Mouse (Mus musculus): ENCODE data around the gene Stx3. TPM values are rescaled to one million over a fixed set of nuclear protein-coding genes. Genes with fewer than 3 reads are reported as not detected.

Gene Stx3
- polyA plus RNA-seq (2015; fragmentation: Nextera tagmentation; extraction: Ambion mirVana), result 11.3 and 12.8 TPM in 2 replicates

DNA sequence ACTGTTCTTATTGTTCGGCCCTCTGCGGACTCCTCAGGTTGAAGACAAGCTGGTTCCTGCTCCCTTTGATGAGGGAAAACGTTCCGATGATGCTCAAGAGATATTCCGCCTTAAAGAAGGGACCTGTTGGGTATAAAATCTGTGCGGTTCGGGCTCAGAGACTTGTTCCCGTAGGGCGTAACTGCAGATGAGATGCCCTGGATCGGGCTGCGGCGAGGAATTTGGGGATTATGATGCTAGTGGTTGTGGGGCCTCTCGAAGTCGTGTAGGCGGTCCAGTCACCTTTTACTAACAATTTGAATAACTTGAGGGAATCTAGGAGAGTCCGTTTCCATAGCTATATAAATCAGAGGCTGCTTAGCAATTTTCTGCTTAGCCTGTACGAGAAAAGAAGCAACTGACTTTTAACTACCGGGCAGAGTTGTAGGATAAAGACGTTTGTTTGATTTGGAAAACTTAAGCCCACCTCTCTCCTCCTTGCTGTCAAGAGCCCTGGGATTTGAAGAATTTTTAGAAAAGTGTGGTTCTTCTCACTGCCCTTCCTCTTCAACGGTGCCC is at the start of gene Stx3:
Stx3 (minus strand) TSS at position 261 of the 558 bp plus-strand sequence.
- H3K9ac ChIP-seq, result peak within 1 kb of the TSS; percentile 83
- peak; percentile 8; the same call in 1 of the 2 replicates for ATAC-seq (ENCODE audit: low FRiP score)
- H3K36me3 ChIP-seq, result no peaks in the 10 kb centered on the region
- peak within 1 kb of the TSS; percentile 95 for H3K4me2 ChIP-seq
- peaks cover 19% of the 10 kb centered on the region for H3K4me1 ChIP-seq (replicated peaks)
- H3K4me3 ChIP-seq, result peak within 1 kb of the TSS; percentile 74
- no peaks in the 10 kb centered on the region for H3K9me3 ChIP-seq
- peaks cover 53% of the 10 kb centered on the region for H3K27me3 ChIP-seq
- WGBS, result under 1% methylated on average over 20 of the region's 20 CpGs
- H3K27ac ChIP-seq, result no peak within 1 kb of the TSS

DNA sequence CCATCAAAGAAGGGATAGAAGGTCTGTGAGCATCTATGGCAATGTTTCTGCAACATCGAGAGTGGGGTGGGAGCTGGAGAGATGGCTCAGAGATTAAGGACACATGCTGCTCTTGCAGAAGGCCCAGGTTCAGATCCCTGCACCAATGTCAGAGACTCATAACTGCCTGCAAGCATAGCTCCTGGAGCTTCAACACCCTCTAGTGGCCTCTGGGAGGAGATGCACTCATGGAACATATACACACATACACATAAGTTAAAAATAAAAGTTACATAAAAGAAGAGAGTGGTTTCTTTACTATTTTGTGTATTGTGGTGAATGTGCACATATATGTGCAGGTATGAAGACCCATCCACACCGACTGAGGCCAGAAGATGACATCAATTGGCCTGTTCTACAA is 48.6 kb upstream of the Stx3 start:
- WGBS, result 88% methylated on average over 2 of the region's 2 CpGs
- no peaks in the 10 kb centered on the region for H3K9me3 ChIP-seq
- no peaks in the 10 kb centered on the region for H3K27me3 ChIP-seq
- no peak overlapping the region for H3K4me3 ChIP-seq
- H3K4me1 ChIP-seq (replicated peaks), result no peaks in the 10 kb centered on the region
- H3K36me3 ChIP-seq, result no peaks in the 10 kb centered on the region
- H3K4me2 ChIP-seq, result no peak overlapping the region
- no peak overlapping the region for H3K9ac ChIP-seq
- ATAC-seq (ENCODE audit: low FRiP score), result no peak
- H3K27ac ChIP-seq, result no peak overlapping the region

DNA sequence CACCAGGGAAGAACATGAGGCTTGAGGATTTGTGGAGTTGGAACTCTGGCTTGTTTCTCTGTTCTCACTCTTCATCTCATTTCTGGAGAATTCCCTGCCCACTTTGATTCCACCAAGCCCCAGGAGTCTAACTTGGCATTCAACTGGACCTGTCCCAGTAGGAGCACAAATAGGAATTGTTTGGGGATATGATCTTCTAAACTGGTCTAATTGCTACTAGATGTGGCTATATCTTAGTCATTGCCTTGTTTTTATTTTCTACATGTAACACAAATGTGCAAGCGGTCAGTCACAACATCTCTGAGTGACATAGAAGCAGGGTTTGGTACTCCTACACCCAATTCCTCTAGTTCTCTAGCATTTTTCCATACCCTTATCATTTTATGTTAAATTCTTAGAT is 41.8 kb upstream of the Stx3 start, which contains the start of gene Olfr1418:
Olfr1418 (minus strand) TSS at position 101 of the 400 bp plus-strand sequence.
- no peaks in the 10 kb centered on the region for H3K36me3 ChIP-seq
- WGBS, result 93% methylated on average over 1 of the region's 1 CpGs
- no peak for ATAC-seq (ENCODE audit: low FRiP score)
- no peaks in the 10 kb centered on the region for H3K9me3 ChIP-seq
- no peaks in the 10 kb centered on the region for H3K4me1 ChIP-seq (replicated peaks)
- no peak within 1 kb of the TSS for H3K27ac ChIP-seq
- H3K4me3 ChIP-seq, result no peak within 1 kb of the TSS
- no peaks in the 10 kb centered on the region for H3K27me3 ChIP-seq
- no peak within 1 kb of the TSS for H3K4me2 ChIP-seq
- H3K9ac ChIP-seq, result no peak within 1 kb of the TSS

DNA sequence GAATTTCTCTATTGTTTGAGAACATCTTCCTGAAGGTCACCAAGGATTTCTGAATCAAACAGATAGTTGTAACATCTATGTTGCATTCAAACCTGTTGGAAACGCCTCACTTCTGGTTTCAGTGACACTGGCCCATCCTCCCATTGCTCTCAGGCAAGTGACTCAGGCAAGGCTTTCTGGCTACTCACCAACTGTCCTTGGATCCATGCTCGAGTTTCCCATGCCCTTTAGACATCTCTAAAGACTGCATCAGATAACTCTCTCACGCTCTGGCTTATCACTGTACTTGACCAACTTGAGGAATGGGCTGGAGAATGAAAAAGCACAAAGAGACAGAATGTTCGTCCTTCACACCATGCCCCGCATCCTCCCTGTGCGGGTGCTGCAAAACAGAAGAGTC is 37.3 kb upstream of the Stx3 start:
- WGBS, result 82% methylated on average over 6 of the region's 6 CpGs
- H3K36me3 ChIP-seq, result no peaks in the 10 kb centered on the region
- no peak for ATAC-seq (ENCODE audit: low FRiP score)

DNA sequence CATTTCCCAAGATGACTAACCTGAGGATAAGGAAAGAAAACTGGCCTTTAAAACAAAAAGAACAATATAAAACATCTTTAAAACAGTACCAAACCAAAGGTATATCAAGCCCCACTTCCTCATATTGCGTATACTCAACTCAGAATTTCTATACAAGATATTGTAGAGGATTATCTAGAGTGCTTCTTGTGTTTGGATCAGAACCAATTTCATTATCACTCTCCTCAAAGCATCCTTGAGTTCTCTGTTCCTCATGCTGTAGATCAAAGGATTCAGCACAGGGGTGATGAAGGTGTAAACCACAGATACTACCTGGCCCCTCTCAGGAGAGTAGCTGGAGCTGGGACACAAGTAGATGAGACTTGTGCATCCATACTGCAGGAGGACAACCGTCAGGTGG is 35.6 kb upstream of the Stx3 start:
- H3K4me1 ChIP-seq (replicated peaks), result no peaks in the 10 kb centered on the region
- H3K4me2 ChIP-seq, result no peak overlapping the region
- H3K27ac ChIP-seq, result no peak overlapping the region
- WGBS, result 83% methylated on average over 2 of the region's 2 CpGs
- no peaks in the 10 kb centered on the region for H3K9me3 ChIP-seq
- no peak overlapping the region for H3K4me3 ChIP-seq
- no peak overlapping the region for H3K9ac ChIP-seq
- no peaks in the 10 kb centered on the region for H3K36me3 ChIP-seq
- ATAC-seq (ENCODE audit: low FRiP score), result no peak
- no peaks in the 10 kb centered on the region for H3K27me3 ChIP-seq

More for the DNA sequence above, 37.3 kb upstream of the Stx3 start:
- H3K4me1 ChIP-seq (replicated peaks), result no peaks in the 10 kb centered on the region
- H3K27ac ChIP-seq, result no peak overlapping the region
- no peak overlapping the region for H3K4me3 ChIP-seq
- no peaks in the 10 kb centered on the region for H3K27me3 ChIP-seq
- H3K9me3 ChIP-seq, result no peaks in the 10 kb centered on the region
- H3K9ac ChIP-seq, result no peak overlapping the region
- no peak overlapping the region for H3K4me2 ChIP-seq

DNA sequence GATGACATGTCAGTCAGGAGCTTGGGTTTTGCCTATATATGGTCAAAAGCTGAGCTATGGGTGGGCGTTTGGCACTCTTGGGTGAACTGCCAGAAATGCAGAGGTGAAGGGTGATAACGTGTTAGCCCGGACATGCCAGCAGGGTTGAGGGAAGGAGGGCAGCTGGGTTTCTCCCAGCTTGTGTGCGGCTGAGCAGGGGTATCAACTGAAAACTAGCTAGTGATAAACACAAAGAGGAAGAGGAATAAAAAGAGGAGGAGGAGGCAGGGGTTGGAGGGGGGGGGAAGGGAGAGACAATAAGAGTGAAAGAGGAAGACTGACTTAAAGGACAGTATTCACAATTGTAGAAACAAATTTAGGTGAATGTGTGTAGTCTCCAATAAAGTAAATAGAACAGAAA is 33.4 kb upstream of the Stx3 start:
- no peak for ATAC-seq (ENCODE audit: low FRiP score)
- Histone ChIP-seq H3K4me1 (replicated peaks) (no peaks in the 10 kb centered on the region), H3K4me3 (no peak overlapping the region), H3K27ac (no peak overlapping the region), H3K9me3 (no peaks in the 10 kb centered on the region), H3K9ac (no peak overlapping the region), H3K4me2 (no peak overlapping the region), H3K27me3 (no peaks in the 10 kb centered on the region), H3K36me3 (no peaks in the 10 kb centered on the region)
- 64% methylated on average over 4 of the region's 4 CpGs for WGBS

DNA sequence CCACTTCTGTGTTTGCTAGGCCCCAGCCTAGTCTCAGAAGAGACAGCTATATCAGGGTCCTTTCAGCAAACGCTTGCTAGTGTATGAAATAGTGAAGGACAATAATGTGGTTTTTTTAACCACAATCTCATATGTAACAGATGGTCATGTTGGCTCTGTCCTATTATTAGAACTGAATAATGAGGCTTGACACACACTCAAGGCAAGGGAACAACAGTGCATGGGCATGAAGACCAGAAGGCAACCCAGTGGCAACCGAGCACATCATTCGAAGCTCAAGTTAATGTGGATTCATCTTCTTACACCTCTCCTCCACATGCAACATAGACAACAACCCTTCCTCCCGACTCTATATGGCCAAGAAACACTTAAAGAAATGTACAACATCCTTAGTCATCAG is 27.1 kb upstream of the Stx3 start:
- no peak for ATAC-seq (ENCODE audit: low FRiP score)
- WGBS, result 87% methylated on average over 4 of the region's 4 CpGs

DNA sequence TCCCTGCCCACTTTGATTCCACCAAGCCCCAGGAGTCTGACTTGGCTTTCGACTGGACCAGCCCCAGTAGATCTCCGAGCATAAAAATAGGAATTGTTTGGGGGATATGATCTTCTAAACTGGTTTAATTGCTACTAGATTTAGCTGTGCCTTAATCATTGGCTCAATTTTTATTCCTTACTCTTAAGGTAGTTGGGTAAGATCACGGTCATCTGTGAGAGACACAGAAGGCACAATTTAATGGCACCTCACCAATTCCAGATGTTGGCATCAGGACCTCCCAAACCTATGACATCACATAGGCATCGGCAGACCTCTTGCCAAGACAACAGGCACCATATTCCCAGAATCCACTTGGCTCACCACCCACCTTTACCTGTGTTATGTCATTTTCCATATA is 19.9 kb upstream of the Stx3 start, which contains the start of gene Olfr1417:
Olfr1417 (minus strand) TSS at position 101 of the 400 bp plus-strand sequence.
- Histone ChIP-seq H3K4me2 (no peak within 1 kb of the TSS), H3K36me3 (no peaks in the 10 kb centered on the region), H3K4me1 (replicated peaks) (no peaks in the 10 kb centered on the region), H3K27me3 (no peaks in the 10 kb centered on the region), H3K9ac (no peak within 1 kb of the TSS), H3K4me3 (no peak within 1 kb of the TSS), H3K27ac (no peak within 1 kb of the TSS), H3K9me3 (no peaks in the 10 kb centered on the region)
- no peak for ATAC-seq (ENCODE audit: low FRiP score)
- WGBS, result 93% methylated on average over 4 of the region's 4 CpGs

More for the DNA sequence above, 27.1 kb upstream of the Stx3 start:
- no peak overlapping the region for H3K4me2 ChIP-seq
- no peaks in the 10 kb centered on the region for H3K4me1 ChIP-seq (replicated peaks)
- no peaks in the 10 kb centered on the region for H3K27me3 ChIP-seq
- no peak overlapping the region for H3K9ac ChIP-seq
- H3K9me3 ChIP-seq, result no peaks in the 10 kb centered on the region
- no peaks in the 10 kb centered on the region for H3K36me3 ChIP-seq
- H3K4me3 ChIP-seq, result no peak overlapping the region
- H3K27ac ChIP-seq, result no peak overlapping the region

DNA sequence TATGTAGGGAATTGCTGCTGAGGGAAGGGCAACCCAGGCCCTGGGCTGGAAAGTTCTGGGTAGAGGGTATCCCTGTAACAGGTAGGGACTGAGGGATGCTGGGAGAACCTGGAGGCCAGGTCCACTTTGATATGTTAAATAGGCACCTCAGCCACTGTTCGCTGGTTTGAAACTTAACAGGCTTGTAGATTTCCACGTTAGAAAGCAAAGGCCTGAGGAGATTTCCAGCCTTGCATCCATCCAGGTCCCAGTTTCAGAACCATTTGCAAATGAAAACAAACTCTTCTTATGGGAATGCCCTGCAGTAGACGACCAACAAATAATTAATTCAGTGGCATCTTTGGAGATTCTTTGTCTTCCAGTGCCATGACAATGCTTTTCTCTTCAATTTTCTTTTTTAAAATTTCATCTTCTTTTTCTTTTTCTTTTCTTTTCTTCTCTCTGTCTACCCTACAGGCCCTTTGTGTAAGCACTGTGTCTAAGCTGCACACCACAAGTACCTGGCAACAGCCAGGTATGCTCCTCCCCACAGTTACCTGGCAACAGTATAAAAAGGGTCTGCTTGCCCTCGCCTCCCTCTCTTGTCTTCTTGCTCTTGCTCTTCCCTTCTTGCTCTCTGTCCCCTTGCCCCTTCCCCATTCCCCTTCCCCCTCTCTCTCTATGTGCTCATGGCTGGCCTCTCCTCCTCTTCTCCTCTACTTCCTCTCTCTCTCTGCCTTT is 4.3 kb upstream of the Stx3 start:
- no peak overlapping the region for H3K4me3 ChIP-seq
- no peak for ATAC-seq (ENCODE audit: low FRiP score)
- H3K4me1 ChIP-seq (replicated peaks), result peaks cover 13% of the 10 kb centered on the region
- H3K9me3 ChIP-seq, result no peaks in the 10 kb centered on the region
- peaks cover 15% of the 10 kb centered on the region for H3K27me3 ChIP-seq
- H3K4me2 ChIP-seq, result no peak overlapping the region
- no peak overlapping the region for H3K27ac ChIP-seq
- WGBS, result 23% methylated on average over 4 of the region's 4 CpGs
- H3K36me3 ChIP-seq, result no peaks in the 10 kb centered on the region
- H3K9ac ChIP-seq, result no peak overlapping the region

DNA sequence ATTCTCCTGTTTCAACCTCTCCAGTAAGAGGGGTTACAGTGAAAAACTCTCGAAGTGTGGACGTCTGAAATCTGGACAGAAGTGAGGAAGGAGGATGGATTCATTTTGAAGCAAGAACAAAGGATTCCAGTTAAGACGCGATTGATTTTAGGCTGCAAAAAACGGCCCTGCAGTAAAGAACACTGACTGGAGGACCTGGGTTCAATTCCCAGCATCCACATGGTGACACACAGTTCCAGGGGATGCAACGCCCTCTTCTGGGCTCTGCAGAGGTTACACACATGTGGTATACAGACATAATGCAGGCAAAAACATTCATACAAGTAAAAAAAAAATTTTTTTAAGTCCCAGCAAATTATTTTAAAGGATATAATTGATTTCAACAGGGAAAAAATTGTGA is 1.0 kb upstream of the Stx3 start:
- Histone ChIP-seq H3K4me3 (peak overlapping the region; percentile 74), H3K36me3 (no peaks in the 10 kb centered on the region), H3K9ac (peak overlapping the region; percentile 40; the same call in 1 of the 2 replicates), H3K4me2 (peak overlapping the region; percentile 95), H3K27me3 (peaks cover 46% of the 10 kb centered on the region), H3K9me3 (no peaks in the 10 kb centered on the region), H3K27ac (no peak overlapping the region), H3K4me1 (replicated peaks) (peaks cover 19% of the 10 kb centered on the region)
- 38% methylated on average over 6 of the region's 6 CpGs for WGBS
- ATAC-seq (ENCODE audit: low FRiP score), result no peak

DNA sequence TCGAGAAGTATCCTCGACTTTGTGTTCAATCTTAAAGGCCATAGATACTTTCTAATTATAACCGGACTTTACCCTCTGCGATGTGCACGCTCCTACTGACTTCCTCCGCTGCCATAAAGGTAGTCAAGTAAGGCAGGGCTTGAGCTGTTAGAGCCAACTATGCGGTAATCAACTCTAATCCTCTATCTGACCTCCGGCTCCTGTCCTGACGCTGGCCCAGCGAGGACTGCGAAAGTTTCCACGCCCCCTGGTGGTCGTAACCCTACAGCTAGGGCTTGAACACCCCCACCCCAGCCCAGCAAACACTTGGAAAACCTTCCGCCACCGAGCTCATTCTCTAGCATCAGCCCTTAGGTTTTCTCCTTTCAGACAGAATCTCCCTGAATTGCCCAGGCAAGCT is 597 bp upstream of the Stx3 start:
- peak overlapping the region; percentile 40; the same call in 1 of the 2 replicates for H3K9ac ChIP-seq
- no peaks in the 10 kb centered on the region for H3K9me3 ChIP-seq
- no peak overlapping the region for H3K27ac ChIP-seq
- under 1% methylated on average over 15 of the region's 15 CpGs for WGBS
- H3K4me2 ChIP-seq, result peak overlapping the region; percentile 95
- no peaks in the 10 kb centered on the region for H3K36me3 ChIP-seq
- ATAC-seq (ENCODE audit: low FRiP score), result peak; percentile 70
- peaks cover 19% of the 10 kb centered on the region for H3K4me1 ChIP-seq (replicated peaks)
- H3K4me3 ChIP-seq, result peak overlapping the region; percentile 74
- H3K27me3 ChIP-seq, result peaks cover 50% of the 10 kb centered on the region

DNA sequence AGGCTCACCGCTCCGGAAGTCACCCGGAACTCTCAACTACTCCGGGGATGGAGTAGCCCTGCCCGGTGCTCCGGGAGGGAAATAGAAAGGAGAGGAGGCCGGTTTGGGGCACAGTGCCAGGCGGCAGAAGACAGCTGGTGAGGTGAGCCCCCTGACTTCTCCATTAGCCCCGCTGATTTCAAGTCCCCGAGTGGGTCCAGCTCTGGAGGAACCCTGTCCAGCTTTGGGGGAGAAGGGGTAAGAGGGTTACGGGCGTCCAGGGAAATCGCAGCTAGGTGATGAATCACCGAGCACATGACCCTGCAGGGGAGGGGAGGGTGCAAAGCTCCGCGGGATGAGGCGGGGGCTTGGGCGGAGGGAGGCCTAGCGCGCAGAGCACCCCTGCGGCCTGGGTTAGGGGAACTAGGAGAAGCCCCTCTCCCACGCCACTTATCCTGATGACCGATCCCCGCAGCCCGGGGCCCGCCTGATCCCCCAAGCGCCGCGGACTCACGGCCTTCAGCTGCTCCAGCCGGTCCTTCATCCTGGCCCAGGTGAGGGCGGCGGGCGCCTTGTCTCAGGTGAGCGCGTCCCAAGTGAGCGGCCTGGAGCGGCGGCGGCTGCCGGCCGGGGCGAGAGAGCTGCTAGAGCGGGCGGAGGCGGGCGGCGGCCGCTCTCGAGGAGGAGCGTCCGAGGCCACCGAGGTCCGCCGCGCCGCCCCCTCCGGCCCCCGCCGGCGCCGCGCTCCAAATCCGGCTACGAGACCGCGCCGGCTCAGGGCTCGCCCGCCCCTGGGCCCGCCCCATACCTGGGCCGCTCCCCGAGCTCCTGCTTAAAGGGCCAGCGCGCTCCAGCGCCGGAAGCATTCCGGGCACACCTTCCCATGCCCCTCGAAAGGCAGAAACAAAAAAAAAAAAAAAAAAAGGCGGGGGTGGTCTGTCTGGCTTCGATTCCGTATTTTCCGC is 732 bp downstream of the Stx3 start:
- H3K9me3 ChIP-seq, result no peaks in the 10 kb centered on the region
- WGBS, result under 1% methylated on average over 61 of the region's 83 CpGs
- no peak overlapping the region for H3K27ac ChIP-seq
- H3K4me2 ChIP-seq, result peak overlapping the region; percentile 95
- peaks cover 22% of the 10 kb centered on the region for H3K4me1 ChIP-seq (replicated peaks)
- no peaks in the 10 kb centered on the region for H3K36me3 ChIP-seq
- peaks cover 53% of the 10 kb centered on the region for H3K27me3 ChIP-seq
- H3K4me3 ChIP-seq, result peak overlapping the region; percentile 74
- ATAC-seq (ENCODE audit: low FRiP score), result peak; percentile 85
- peak overlapping the region; percentile 83 for H3K9ac ChIP-seq
